Mouse (Mus musculus) kidney, adult 2 months (tissue): ENCODE data around the gene Wdfy3. TPM values are rescaled to one million over a fixed set of nuclear protein-coding genes. Genes with fewer than 3 reads are reported as not detected.
"Not testable (repeated sequence)": the region's sequence is repeated elsewhere in the genome, so short reads cannot be mapped to it uniquely, and the experiment has no call there.

Experiments used
- DNase-seq: peaks from one replicate; pipeline ENCODE4 v3.0.0; 2021
- H3K27ac ChIP-seq: fragments of 200-500 bp; 2 replicates; pipeline ENCODE4 v1.5.1; 2012; ENCODE audit warnings: low read depth, low read length, control low read depth, inconsistent platforms; ENCODE audit not compliant: insufficient read depth
- H3K27me3 ChIP-seq: fragments of 200-500 bp; replicated peaks from 2 replicates; pipeline ENCODE4 v1.6.1; 2012; ENCODE audit warnings: mild to moderate bottlenecking, moderate library complexity, low read length, inconsistent platforms; ENCODE audit not compliant: control insufficient read depth, insufficient read depth
- H3K36me3 ChIP-seq: fragments of 200-500 bp; 2 replicates; pipeline ENCODE4 v1.6.1; 2012; ENCODE audit warnings: mild to moderate bottlenecking, moderate library complexity, low read length, inconsistent platforms; ENCODE audit not compliant: control insufficient read depth, insufficient read depth
- H3K4me1 ChIP-seq: fragments of 200-500 bp; 2 replicates; pipeline ENCODE4 v1.6.1; 2011; ENCODE audit warnings: low read length; ENCODE audit not compliant: control insufficient read depth, insufficient read depth
- H3K4me3 ChIP-seq: fragments of 200-500 bp; 2 replicates; pipeline ENCODE4 v1.5.1; 2011; ENCODE audit warnings: mild to moderate bottlenecking, low read depth, low read length, control low read depth; ENCODE audit not compliant: insufficient read depth
- CTCF ChIP-seq: fragments of 200-500 bp; conservative IDR thresholded peaks from 2 replicates; pipeline ENCODE4 v1.5.1; 2011; ENCODE audit warnings: low read depth, mild to moderate bottlenecking, control low read depth, low read length, moderate library complexity, mixed read lengths; ENCODE audit not compliant: insufficient read depth, insufficient read length
- POLR2A ChIP-seq: fragments of 200-500 bp; IDR thresholded peaks from one replicate; pipeline ENCODE4 v1.6.1; 2011; ENCODE audit warnings: low read depth, low read length, control low read depth
- WGBS: fragments of 180-500 bp; shearing (Covaris S2); methylation state at CpG from one replicate; pipeline ENCODE4 v1.1.7; 2018; 5-methylcytosine and 5-hydroxymethylcytosine counted together
- polyA plus RNA-seq: library from polyadenylated mRNA; depleted of rRNA; stranded (reverse); fragments of >200 nt; gene quantifications from 2 replicates; pipeline ENCODE4 v1.2.3, GENCODE M21; 2012

Wdfy3 gene
- polyA plus RNA-seq, 1 experiment = 39.7 TPM

DNA sequence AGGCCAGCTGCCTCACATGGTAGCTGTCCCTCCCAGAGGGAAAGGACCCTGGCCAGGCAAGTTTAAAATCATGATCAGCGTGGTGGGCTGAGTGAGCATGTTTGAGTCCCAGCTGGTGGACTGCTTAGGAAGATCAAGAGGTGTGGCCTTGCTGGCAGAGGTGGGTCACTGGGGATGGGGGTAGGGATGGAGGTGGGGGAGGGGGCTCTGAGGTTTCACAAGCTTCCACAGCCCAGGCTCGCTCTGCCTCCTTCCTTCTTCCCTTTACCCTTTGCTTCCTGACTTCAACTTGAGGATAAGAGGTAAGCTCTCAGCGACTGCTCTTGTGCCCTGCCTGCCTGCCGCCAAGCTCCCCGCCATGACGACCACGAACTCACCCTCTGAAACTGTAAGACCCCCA lies 222.4 kb downstream of the Wdfy3 start:
- H3K4me3 ChIP-seq = no peak overlapping the region
- H3K27ac ChIP-seq = no peak overlapping the region
- TF ChIP-seq POLR2A = no peak
- no peak for TF ChIP-seq CTCF
- H3K4me1 ChIP-seq = no peaks in the 10 kb centered on the region; the same call in 1 of the 2 replicates
- peaks cover 15% of the 10 kb centered on the region for H3K36me3 ChIP-seq
- WGBS = 83% methylated on average over 7 of the region's 7 CpGs
- no peak for DNase-seq
- H3K27me3 ChIP-seq = no peaks in the 10 kb centered on the region

DNA sequence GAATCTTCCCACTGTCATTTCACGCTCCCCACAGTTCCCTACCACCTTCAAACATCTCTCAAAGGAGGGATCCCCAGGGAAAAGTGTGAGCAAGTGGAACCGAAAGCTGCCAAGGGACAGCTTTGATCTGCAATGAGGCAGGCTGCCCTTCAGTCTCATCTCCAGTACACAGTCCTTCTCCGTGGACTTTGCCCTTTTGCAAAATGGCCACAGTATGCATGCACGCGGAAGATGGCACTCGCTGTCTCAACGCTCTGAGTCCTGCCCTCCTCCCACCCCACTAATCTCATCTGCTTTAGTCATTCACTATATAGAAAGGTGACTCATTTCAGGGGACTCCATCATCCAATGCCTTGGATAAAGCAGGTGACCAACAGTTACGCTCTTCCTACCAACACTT lies 223.8 kb downstream of the Wdfy3 start:
- peak; percentile 49 for DNase-seq
- Histone ChIP-seq H3K4me1 (no peaks in the 10 kb centered on the region; the same call in 1 of the 2 replicates), H3K4me3 (no peak overlapping the region), H3K27me3 (no peaks in the 10 kb centered on the region), H3K36me3 (peaks cover 11% of the 10 kb centered on the region; the same call in 1 of the 2 replicates), H3K27ac (no peak overlapping the region)
- 73% methylated on average over 8 of the region's 8 CpGs for WGBS
- TF ChIP-seq CTCF (no peak), POLR2A (no peak)

DNA sequence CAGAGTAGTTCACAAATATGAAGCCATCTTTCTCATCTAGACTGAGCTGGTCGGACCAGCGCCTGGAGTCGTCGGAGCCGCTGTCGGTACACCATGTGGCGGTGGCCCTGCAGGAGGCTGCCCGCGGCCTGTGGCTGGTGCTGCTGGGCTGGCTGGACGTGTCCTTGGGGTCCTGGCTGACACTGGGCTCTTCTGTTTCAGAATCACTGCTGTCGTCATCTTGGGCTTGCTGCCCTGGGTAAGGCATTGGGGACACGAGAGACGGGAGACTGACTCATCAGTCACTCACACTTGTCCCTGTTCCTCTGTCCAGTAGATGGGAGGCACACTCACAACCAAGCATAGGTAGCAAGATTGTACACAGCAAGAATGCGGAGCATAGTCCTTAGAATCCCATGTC lies 224.7 kb downstream of the Wdfy3 start:
- no peaks in the 10 kb centered on the region for H3K27me3 ChIP-seq
- 95% methylated on average over 14 of the region's 14 CpGs for WGBS
- no peak for DNase-seq
- no peak for TF ChIP-seq CTCF
- TF ChIP-seq POLR2A = no peak
- H3K4me1 ChIP-seq = no peaks in the 10 kb centered on the region; the same call in 1 of the 2 replicates
- no peak overlapping the region for H3K27ac ChIP-seq
- no peak overlapping the region for H3K4me3 ChIP-seq
- H3K36me3 ChIP-seq = peaks cover 13% of the 10 kb centered on the region

DNA sequence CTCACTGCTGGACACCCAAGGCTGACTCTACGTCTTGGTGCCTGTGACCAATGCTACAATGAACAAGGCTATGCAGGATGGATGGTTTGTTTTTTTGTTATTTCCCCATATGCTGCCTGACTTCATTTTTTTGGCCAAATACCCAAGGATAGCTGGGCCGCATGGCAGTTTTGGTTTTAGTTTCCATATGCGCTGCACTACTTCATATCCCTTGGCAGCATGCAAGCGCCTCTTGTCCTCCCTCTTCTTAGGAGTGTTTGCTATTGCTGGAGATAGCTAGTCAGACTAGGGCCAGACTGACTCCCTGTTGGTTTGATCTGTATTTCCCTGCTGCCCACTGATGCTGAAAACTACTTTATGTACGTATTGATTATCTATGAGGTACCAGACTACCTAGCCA lies 229.2 kb downstream of the Wdfy3 start:
- Histone ChIP-seq H3K4me3 (no peak overlapping the region), H3K36me3 (peaks cover 10% of the 10 kb centered on the region), H3K27ac (no peak overlapping the region), H3K27me3 (no peaks in the 10 kb centered on the region), H3K4me1 (no peaks in the 10 kb centered on the region)
- DNase-seq = no peak
- TF ChIP-seq POLR2A (no peak), CTCF (no peak)
- WGBS = 98% methylated on average over 5 of the region's 5 CpGs

DNA sequence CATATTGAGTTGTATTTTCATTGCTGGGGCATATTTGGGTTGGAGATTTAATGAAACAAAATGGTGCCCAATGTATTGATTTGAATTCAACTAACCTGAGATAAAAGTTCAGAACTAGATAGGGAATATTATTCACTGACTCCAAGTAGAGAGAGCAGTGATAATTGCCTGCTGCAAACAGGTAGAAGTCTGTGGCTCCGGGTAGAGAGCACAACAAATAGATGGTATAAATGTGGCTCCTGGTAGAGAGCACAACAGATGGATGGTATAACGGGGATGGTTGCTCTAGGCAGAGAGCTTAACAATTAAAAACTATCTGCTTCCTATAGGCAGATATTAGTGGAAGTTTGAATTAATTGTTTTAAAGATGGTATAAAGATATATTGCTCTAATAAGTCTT lies 232.1 kb downstream of the Wdfy3 start:
- not testable (repeated sequence) for H3K36me3 ChIP-seq

DNA sequence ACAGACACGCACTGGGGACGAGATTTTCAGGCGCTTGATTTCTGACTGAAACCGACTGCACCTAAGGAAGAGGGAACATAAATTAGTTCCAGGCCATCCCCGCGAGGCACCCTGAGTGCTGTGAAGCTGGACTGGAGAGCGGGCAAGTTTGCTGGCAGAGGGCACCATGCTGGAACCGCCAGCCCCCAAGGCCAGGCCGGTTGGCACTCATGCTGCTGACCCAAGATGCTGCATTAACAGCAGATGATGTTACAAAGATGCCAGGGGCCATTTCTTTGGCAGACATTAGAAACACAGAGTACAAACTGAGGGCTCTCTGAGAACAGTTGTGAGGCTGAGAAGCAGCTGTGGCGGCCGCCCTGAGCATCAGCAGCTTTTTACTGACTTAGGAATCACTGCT lies 233.5 kb downstream of the Wdfy3 start:
- 88% methylated on average over 11 of the region's 11 CpGs for WGBS
- H3K4me1 ChIP-seq = no peaks in the 10 kb centered on the region
- TF ChIP-seq CTCF (no peak), POLR2A (no peak)
- H3K36me3 ChIP-seq = peaks cover 4% of the 10 kb centered on the region
- H3K4me3 ChIP-seq = no peak overlapping the region
- no peak for DNase-seq
- H3K27me3 ChIP-seq = no peaks in the 10 kb centered on the region
- H3K27ac ChIP-seq = no peak overlapping the region

More for the DNA sequence above, 232.1 kb downstream of the Wdfy3 start:
- H3K27ac ChIP-seq, H3K27me3 ChIP-seq, H3K4me1 ChIP-seq, DNase-seq, H3K4me3 ChIP-seq: not testable (repeated sequence)
- 96% methylated on average over 2 of the region's 2 CpGs for WGBS

DNA sequence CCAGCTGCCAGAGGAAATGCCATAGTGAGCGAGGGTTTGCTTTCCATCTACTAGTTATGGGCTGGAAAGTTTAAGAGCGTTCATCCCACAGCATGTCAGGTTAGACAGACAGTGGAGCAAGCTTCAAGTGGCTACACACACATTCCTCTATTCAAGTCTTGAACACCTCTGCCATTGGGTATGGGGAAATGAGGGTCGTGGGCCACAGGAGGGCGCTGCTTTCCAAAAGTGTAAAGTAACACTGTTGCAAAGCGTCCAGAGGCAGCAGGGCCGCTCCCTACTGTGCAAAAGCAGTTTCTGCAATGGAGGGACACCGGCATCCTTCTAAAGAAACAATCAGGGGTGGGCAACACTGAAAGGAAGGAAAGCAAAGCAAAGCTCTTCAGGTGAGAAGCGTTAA lies 235.8 kb downstream of the Wdfy3 start:
- H3K27ac ChIP-seq = no peak overlapping the region
- TF ChIP-seq CTCF (peak; percentile 43), POLR2A (no peak)
- no peaks in the 10 kb centered on the region for H3K4me1 ChIP-seq
- peaks cover 3% of the 10 kb centered on the region; the same call in 1 of the 2 replicates for H3K36me3 ChIP-seq
- H3K4me3 ChIP-seq = no peak overlapping the region
- 80% methylated on average over 8 of the region's 8 CpGs for WGBS
- no peaks in the 10 kb centered on the region for H3K27me3 ChIP-seq
- no peak for DNase-seq

DNA sequence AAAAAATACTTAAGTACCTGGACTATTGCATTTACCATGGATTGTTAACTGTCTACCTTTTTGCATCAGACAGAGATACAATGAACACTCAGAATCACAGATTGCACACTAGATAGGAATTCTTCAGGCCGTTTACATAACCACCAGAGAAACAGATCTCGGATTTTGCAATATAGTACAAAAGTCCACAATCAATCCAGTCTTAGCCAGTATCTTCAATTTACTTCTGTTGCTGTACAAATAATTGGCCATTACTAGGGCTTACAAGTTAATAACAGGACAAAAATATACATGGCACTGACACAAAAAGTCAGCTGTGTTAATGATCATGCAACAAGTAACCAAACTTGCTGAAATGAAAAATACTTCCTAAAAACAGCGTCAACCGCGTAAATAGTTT lies 236.7 kb downstream of the Wdfy3 start:
- no peaks in the 10 kb centered on the region for H3K27me3 ChIP-seq
- no peaks in the 10 kb centered on the region for H3K4me1 ChIP-seq
- WGBS = 79% methylated on average over 5 of the region's 5 CpGs
- H3K27ac ChIP-seq = no peak overlapping the region
- no peak overlapping the region for H3K4me3 ChIP-seq
- no peak for DNase-seq
- TF ChIP-seq CTCF = no peak
- TF ChIP-seq POLR2A = no peak
- H3K36me3 ChIP-seq = 0 out of 2 replicates have a peak, but pooled peaks cover 1% of the 10 kb centered on the region
